Mouse (Mus musculus) spleen, adult 2 months (tissue): Measurements from ENCODE around the gene Myh6.

Experiments used
- CTCF ChIP-seq: fragments of 200-500 bp; IDR thresholded peaks from 2 replicates; pipeline ENCODE4 v1.5.1; 2011; ENCODE audit warnings: mild to moderate bottlenecking, inconsistent platforms; ENCODE audit not compliant: insufficient read depth, insufficient read length, insufficient replicate concordance; ENCODE audit errors: extremely low read depth
- POLR2A ChIP-seq: fragments of 200-500 bp; IDR thresholded peaks from 2 replicates; pipeline ENCODE4 v1.6.1; 2011; ENCODE audit warnings: low read depth, low read length, inconsistent platforms

DNA sequence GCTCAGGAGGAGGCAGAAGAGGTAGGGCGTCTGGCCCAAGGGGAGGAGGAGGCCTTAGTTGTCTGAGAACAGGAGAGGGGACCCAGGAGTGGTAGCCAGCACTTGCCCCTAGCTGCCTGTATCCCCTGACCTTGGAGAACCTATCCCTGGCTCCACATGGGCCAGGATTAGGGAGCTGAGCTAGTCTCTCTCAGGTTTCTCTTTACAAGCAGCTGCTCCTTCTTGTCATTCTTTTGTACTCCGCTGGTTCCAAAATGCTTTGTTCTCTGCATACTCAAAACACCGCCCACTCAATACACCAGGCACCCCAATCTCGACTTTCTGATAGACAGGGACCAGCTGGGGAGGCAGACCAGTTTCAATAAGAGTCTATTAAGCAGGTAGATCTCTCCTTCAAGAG is 30.6 kb upstream of the Myh6 start:
- no peak for TF ChIP-seq CTCF
- TF ChIP-seq POLR2A = no peak
